Mouse (Mus musculus) thymus, adult 2 months (tissue): ENCODE measurements around the gene Atg4b. TPM values are rescaled to one million over a fixed set of nuclear protein-coding genes. Genes with fewer than 3 reads are reported as not detected.

Source experiments
- DNase-seq: peaks from one replicate; pipeline ENCODE4 v3.0.0; 2021
- H3K27ac ChIP-seq: fragments of 200-500 bp; 2 replicates; pipeline ENCODE4 v1.5.1; 2012; ENCODE audit warnings: low read length, control low read depth; ENCODE audit not compliant: control insufficient read depth, insufficient read depth
- H3K27me3 ChIP-seq: fragments of 200-500 bp; 2 replicates; pipeline ENCODE4 v1.6.1; 2012; ENCODE audit warnings: mild to moderate bottlenecking, low read length, moderate library complexity, mixed read lengths; ENCODE audit not compliant: control insufficient read depth, insufficient read depth
- H3K36me3 ChIP-seq: fragments of 200-500 bp; 2 replicates; pipeline ENCODE4 v1.6.1; 2012; ENCODE audit warnings: mild to moderate bottlenecking, low read length, moderate library complexity; ENCODE audit not compliant: control insufficient read depth, insufficient read depth
- H3K4me1 ChIP-seq: fragments of 200-500 bp; replicated peaks from 2 replicates; pipeline ENCODE4 v1.6.1; 2012; ENCODE audit warnings: low read length; ENCODE audit not compliant: control insufficient read depth, insufficient read depth
- H3K4me3 ChIP-seq: fragments of 200-500 bp; 2 replicates; pipeline ENCODE4 v1.5.1; 2012; ENCODE audit warnings: mild to moderate bottlenecking, low read length, control low read depth, moderate library complexity; ENCODE audit not compliant: control insufficient read depth, insufficient read depth
- CTCF ChIP-seq: fragments of 200-500 bp; IDR thresholded peaks from 2 replicates; pipeline ENCODE4 v1.5.1; 2012; ENCODE audit warnings: mild to moderate bottlenecking, control low read depth, low read length, moderate library complexity, borderline replicate concordance; ENCODE audit not compliant: control insufficient read depth, poor library complexity, insufficient read depth; ENCODE audit errors: extremely low read depth
- POLR2A ChIP-seq: fragments of 200-500 bp; IDR thresholded peaks from 2 replicates; pipeline ENCODE4 v1.6.1; 2012; ENCODE audit warnings: mild to moderate bottlenecking, low read length, control low read depth, moderate library complexity; ENCODE audit not compliant: control insufficient read depth, poor library complexity, insufficient read depth; ENCODE audit errors: extremely low read depth
- WGBS: fragments of 180-500 bp; shearing (Covaris S2); methylation state at CpG from one replicate; pipeline ENCODE4 v1.1.7; 2018; 5-methylcytosine and 5-hydroxymethylcytosine counted together
- polyA plus RNA-seq: library from polyadenylated mRNA; depleted of rRNA; stranded (reverse); fragments of >200 nt; gene quantifications from 2 replicates; pipeline ENCODE4 v1.2.3, GENCODE M21; 2012

The Atg4b gene
- polyA plus RNA-seq, 1 experiment: 75.6 TPM

DNA sequence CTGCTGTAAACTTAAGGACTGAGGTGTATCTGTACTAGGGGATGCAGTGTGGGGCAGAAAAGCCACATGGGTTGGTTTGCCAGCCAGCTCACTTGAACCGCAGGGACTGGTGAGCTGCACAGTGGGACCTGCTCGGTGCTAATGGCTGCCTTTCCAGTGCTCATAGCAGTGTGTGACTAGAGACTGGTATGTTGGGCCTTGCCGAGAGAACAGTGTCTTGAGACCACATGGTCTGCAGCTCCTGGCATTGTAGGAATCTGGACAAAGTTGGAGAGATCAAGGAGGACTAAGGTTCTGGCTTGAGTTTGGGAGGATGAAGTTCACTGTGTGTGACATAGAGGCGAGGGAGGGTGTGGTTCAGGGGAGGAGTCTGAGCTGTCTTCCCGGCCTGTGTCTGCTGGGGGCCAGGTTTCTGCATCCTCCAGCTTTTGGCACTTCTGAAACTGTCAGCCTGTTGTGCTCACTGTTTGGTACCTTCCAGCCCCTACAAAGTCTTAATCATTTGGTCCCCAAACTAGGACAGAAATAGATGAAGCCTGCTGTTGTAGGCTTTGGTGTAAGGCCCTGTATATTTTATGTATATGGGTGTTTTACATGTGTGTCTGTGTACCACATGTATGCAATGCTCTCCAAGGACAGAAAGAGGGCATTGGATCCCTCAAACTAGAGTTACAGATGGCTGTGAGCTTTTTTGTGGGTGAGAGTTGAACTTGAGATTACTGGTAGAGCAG, 54.1 kb downstream of the Atg4b start:
- no peak overlapping the region for H3K27ac ChIP-seq
- H3K27me3 ChIP-seq: no peaks in the 10 kb centered on the region
- WGBS: 52% methylated on average over 5 of the region's 5 CpGs

DNA sequence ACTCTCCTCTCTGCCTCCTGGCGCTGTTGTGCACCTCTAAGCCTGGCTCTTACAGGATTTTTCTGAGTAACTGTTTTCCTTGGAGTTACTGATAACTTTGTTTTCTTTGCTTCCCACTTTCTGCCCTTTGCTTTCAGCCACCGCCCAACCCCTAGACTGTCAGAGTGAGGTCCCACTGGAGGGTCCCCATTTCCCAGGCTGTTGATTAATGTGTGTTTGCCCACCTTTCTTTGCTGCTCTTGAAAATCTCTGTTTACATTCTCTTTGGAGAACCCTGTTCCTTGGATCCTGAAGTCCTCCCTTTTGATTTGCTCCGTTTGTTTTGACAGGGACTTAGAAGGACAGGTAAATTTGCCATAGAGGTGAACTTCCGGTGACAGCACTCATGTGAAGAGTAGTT, 57.6 kb downstream of the Atg4b start:
- TF ChIP-seq POLR2A (no peak), CTCF (no peak)
- H3K4me3 ChIP-seq: no peak overlapping the region
- H3K27ac ChIP-seq: no peak overlapping the region
- H3K4me1 ChIP-seq: peaks cover 9% of the 10 kb centered on the region
- H3K36me3 ChIP-seq: peaks cover 36% of the 10 kb centered on the region
- 93% methylated on average over 4 of the region's 4 CpGs for WGBS
- DNase-seq: no peak
- H3K27me3 ChIP-seq: no peaks in the 10 kb centered on the region

More for the DNA sequence above, 54.1 kb downstream of the Atg4b start:
- TF ChIP-seq POLR2A: no peak
- no peak for TF ChIP-seq CTCF
- H3K36me3 ChIP-seq: peaks cover 11% of the 10 kb centered on the region
- no peak overlapping the region for H3K4me3 ChIP-seq
- peaks cover 20% of the 10 kb centered on the region for H3K4me1 ChIP-seq
- DNase-seq: peak; percentile 5

DNA sequence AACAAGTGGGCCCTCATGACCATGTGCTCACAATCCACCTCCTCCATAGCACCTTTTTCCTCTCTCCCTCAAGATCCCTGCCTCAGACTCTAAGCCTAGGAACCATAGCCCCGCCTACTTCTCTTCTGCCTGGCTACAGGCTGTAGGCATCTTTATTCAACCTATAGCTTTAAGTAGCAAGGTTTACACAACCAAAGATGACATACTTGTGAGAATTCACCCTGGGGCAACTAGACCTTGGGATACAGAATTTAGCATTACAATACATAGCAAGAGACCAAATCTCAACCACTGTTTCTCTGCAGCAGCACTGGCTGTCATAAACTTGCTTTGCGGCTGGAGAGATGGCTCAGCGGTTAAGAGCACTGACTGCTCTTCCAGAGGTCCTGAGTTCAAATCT, 58.7 kb downstream of the Atg4b start:
- Histone ChIP-seq H3K27me3 (no peaks in the 10 kb centered on the region), H3K27ac (no peak overlapping the region), H3K4me3 (no peak overlapping the region), H3K36me3 (peaks cover 45% of the 10 kb centered on the region), H3K4me1 (0 out of 2 replicates have a peak, but pooled peaks cover 4% of the 10 kb centered on the region)
- no peak for DNase-seq
- WGBS: 99% methylated on average over 3 of the region's 3 CpGs
- TF ChIP-seq CTCF: no peak
- TF ChIP-seq POLR2A: no peak

DNA sequence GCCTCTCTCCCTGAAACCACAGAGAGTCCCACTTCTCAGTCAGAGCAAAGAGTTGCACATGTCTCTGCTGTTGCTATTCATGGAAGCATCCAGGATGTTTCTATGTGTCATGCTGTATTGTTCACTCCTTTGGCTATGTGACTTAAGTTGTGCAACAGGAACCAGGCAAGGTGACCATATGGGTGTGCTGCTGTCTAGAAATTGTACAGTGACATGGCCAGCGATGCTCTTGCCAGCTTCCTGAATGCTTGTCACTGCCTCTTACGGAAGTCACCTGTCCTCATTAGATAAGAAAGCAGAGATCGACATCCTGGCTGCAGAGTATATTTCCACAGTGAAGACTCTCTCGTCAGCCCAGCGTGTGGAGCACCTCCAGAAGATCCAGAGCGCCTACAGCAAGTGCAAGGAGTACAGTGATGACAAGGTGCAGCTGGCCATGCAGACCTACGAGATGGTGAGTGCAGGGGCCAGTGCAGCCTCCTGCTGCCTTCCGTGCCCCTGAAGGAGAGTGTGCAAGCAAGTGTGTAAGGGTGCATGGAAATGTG, 60.3 kb downstream of the Atg4b start:
- Histone ChIP-seq H3K27me3 (no peaks in the 10 kb centered on the region), H3K4me1 (no peaks in the 10 kb centered on the region), H3K36me3 (peaks cover 45% of the 10 kb centered on the region), H3K4me3 (no peak overlapping the region), H3K27ac (no peak overlapping the region)
- WGBS: 98% methylated on average over 8 of the region's 8 CpGs
- no peak for DNase-seq
- TF ChIP-seq POLR2A: no peak
- no peak for TF ChIP-seq CTCF

DNA sequence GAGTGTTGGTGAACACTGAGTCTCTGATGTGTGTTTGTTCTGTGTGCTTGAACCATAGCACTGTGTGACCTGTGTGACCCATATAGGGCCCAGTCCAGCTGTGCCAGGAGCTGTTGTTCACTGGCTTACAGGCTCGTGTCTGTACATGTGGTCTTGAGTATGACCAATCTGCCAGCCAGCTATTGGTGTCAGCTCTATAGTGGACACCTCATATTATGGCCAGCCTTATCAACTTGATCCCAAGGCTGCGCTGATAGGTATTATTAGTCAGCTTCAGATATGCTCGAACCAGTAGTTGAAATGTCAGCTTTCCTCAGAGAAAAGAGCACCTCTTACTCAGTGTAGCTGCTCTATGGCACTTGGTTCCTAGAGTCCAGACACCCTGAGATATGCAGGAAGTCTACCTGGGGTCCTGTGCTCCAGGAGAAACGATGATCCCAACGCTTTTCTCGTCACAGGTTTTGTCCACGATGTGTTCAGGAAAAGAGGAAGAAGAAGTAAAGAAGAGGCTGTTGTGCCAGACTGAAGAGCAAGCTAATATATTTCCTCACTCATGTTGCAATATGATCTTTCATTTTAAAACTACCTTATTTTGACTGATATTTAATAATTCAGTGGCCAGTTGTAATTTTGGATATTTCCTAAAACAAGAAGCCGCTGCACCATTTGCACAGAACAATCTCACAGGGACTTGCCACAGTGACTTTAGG, 66.7 kb downstream of the Atg4b start:
- no peak overlapping the region for H3K4me3 ChIP-seq
- no peaks in the 10 kb centered on the region for H3K27me3 ChIP-seq
- no peaks in the 10 kb centered on the region for H3K4me1 ChIP-seq
- WGBS: 89% methylated on average over 8 of the region's 8 CpGs
- peaks cover 42% of the 10 kb centered on the region for H3K36me3 ChIP-seq
- H3K27ac ChIP-seq: no peak overlapping the region
- TF ChIP-seq CTCF (no peak), POLR2A (no peak)
- no peak for DNase-seq

DNA sequence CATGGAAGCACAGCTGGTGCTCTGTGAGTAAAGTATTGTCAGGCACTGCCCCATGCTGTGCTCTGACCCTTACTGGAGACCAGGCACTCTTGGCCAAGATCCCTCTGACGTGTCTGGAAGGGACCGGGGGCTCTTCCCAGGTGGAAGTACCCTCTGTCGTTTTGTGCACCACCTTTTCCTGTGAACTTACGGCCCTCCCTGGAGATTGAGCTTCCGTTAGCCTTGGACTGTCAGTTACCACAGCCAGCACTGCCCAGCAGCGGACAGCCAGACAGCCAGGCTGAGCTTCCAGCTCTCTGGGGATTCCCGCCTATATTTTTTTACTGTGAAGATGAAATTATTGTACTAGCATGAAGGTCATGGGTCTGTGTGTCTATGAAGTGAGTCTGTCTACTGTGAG, 67.4 kb downstream of the Atg4b start:
- 95% methylated on average over 7 of the region's 7 CpGs for WGBS
- peaks cover 36% of the 10 kb centered on the region for H3K36me3 ChIP-seq
- DNase-seq: no peak
- H3K4me3 ChIP-seq: no peak overlapping the region
- no peaks in the 10 kb centered on the region for H3K27me3 ChIP-seq
- no peak overlapping the region for H3K27ac ChIP-seq
- H3K4me1 ChIP-seq: no peaks in the 10 kb centered on the region
- no peak for TF ChIP-seq CTCF
- no peak for TF ChIP-seq POLR2A
